Comparison of ENCODE assay signal across 17 mouse cellular contexts in genomic region chr16:63031802-63032201, GRCm38 (mm10).
A peak's percentile ranks its signal among the peaks of the same experiment; 100 is the strongest.
DNase-seq lines count a peak whose midpoint lies in the region; ATAC-seq and TF ChIP-seq lines count a peak whose summit lies in the region.
"Had no signal": no experiment of that assay in that cellular context is flagged by ENCODE, and none has a peak within 500 bp of the region (broad histone marks: within the 10 kb centered on the region; RNA-seq: fewer than 3 reads in every experiment).

No protein-coding gene starts in this region.

- H3K4me2 ChIP-seq in forebrain, postnatal 0 days (ENCODE audit: low read depth): no peak overlapping the region
- H3K4me2 ChIP-seq in forebrain, embryonic 15.5 days (replicated peaks): no peak overlapping the region
- peak overlapping the region; percentile 20 for H3K4me2 ChIP-seq in midbrain, embryonic 13.5 days (replicated peaks)
- H3K4me2 ChIP-seq: limb, embryonic 13.5 days; stomach, embryonic 15.5 days had no signal

- H3K9ac ChIP-seq in forebrain, postnatal 0 days: no peak overlapping the region
- no peak overlapping the region for H3K9ac ChIP-seq in forebrain, embryonic 15.5 days (replicated peaks)
- H3K9ac ChIP-seq in midbrain, embryonic 13.5 days (replicated peaks): no peak overlapping the region
- H3K9ac ChIP-seq: limb, embryonic 13.5 days; stomach, embryonic 15.5 days had no signal

- no peak for ATAC-seq in forebrain, postnatal 0 days
- ATAC-seq in forebrain, embryonic 15.5 days (replicated peaks): 0 out of 2 replicates have a peak, but pooled peaks have one; percentile 15
- ATAC-seq in midbrain, embryonic 13.5 days: peak; percentile 71
- ATAC-seq in monocyte, adult 5-6 weeks (replicated peaks; ENCODE audit: insufficient number of reproducible peaks, low FRiP score, low TSS enrichment, poor library complexity, severe bottlenecking): no peak
- ATAC-seq: Patski had no signal

- H3K9me3 ChIP-seq in forebrain, embryonic 10.5 days: no peaks in the 10 kb centered on the region; the same call in 1 of the 2 replicates
- no peaks in the 10 kb centered on the region for H3K9me3 ChIP-seq in forebrain, postnatal 0 days (ENCODE audit: low read length)
- no peaks in the 10 kb centered on the region for H3K9me3 ChIP-seq in forebrain, embryonic 15.5 days
- H3K9me3 ChIP-seq in midbrain, embryonic 13.5 days: no peaks in the 10 kb centered on the region
- H3K9me3 ChIP-seq: limb, embryonic 13.5 days; stomach, embryonic 15.5 days had no signal

- peak overlapping the region; percentile 78 for H3K27ac ChIP-seq in forebrain, embryonic 10.5 days
- no peak overlapping the region for H3K27ac ChIP-seq in forebrain, postnatal 0 days (ENCODE audit: low read depth, low read length)
- H3K27ac ChIP-seq in forebrain, embryonic 15.5 days (replicated peaks): no peak overlapping the region
- H3K27ac ChIP-seq in midbrain, embryonic 13.5 days: no peak overlapping the region
- H3K27ac ChIP-seq: left cerebral cortex, adult 2 months; limb, embryonic 13.5 days; stomach, embryonic 15.5 days had no signal

- no peaks in the 10 kb centered on the region for H3K27me3 ChIP-seq in forebrain, embryonic 10.5 days (ENCODE audit: poor library complexity, severe bottlenecking)
- no peaks in the 10 kb centered on the region for H3K27me3 ChIP-seq in forebrain, postnatal 0 days (ENCODE audit: insufficient read depth, low read length)
- H3K27me3 ChIP-seq in forebrain, embryonic 15.5 days: no peaks in the 10 kb centered on the region
- H3K27me3 ChIP-seq in midbrain, embryonic 13.5 days: peaks cover 19% of the 10 kb centered on the region
- H3K27me3 ChIP-seq: stomach, embryonic 15.5 days had no signal

- no peaks in the 10 kb centered on the region for H3K36me3 ChIP-seq in forebrain, embryonic 10.5 days (replicated peaks)
- no peaks in the 10 kb centered on the region for H3K36me3 ChIP-seq in forebrain, postnatal 0 days (ENCODE audit: insufficient read depth)
- H3K36me3 ChIP-seq in forebrain, embryonic 15.5 days: no peaks in the 10 kb centered on the region
- no peaks in the 10 kb centered on the region for H3K36me3 ChIP-seq in midbrain, embryonic 13.5 days
- H3K36me3 ChIP-seq: limb, embryonic 13.5 days; stomach, embryonic 15.5 days had no signal

- no peak overlapping the region; the same call in 1 of the 2 replicates for H3K4me3 ChIP-seq in forebrain, embryonic 10.5 days
- no peak overlapping the region for H3K4me3 ChIP-seq in forebrain, postnatal 0 days (ENCODE audit: low read depth, low read length)
- H3K4me3 ChIP-seq in forebrain, embryonic 15.5 days: no peak overlapping the region
- no peak overlapping the region for H3K4me3 ChIP-seq in midbrain, embryonic 13.5 days (replicated peaks)
- H3K4me3 ChIP-seq: left cerebral cortex, adult 2 months; limb, embryonic 13.5 days; stomach, embryonic 15.5 days had no signal

- no peak for TF ChIP-seq CTCF in forebrain, postnatal 0 days (IDR thresholded peaks at IDR 0.05; ENCODE audit: low read depth)

- DNase-seq in forebrain, embryonic 10.5 days (ENCODE audit: extremely low spot score, low spot score): no peak
- DNase-seq in forebrain, postnatal 0 days: no peak
- DNase-seq in MEL-GATA-1-ER (ENCODE audit: extremely low read depth, low read depth): peak; percentile 26
- DNase-seq in urinary bladder, adult 18-20 months (ENCODE audit: low spot score in 2 of 2): no peak
- no peak for DNase-seq in adipocyte (ENCODE audit: low spot score)
- DNase-seq: cerebellum, postnatal 14 days; gastrocnemius, postnatal 36 days; lung, postnatal 36 days; right cerebral cortex, adult 18-20 months; spleen, adult 18-20 months had no signal

- WGBS in forebrain, embryonic 10.5 days: 21% methylated on average over 6 of the region's 6 CpGs
- WGBS in forebrain, postnatal 0 days: 9% methylated on average over 6 of the region's 6 CpGs
- 6% methylated on average over 6 of the region's 6 CpGs for WGBS in forebrain, embryonic 15.5 days
- 5% methylated on average over 6 of the region's 6 CpGs for WGBS in midbrain, embryonic 13.5 days

- peaks cover 31% of the 10 kb centered on the region for H3K4me1 ChIP-seq in forebrain, embryonic 10.5 days
- no peaks in the 10 kb centered on the region for H3K4me1 ChIP-seq in forebrain, postnatal 0 days (ENCODE audit: insufficient read depth)
- H3K4me1 ChIP-seq in forebrain, embryonic 15.5 days: peaks cover 18% of the 10 kb centered on the region
- H3K4me1 ChIP-seq in midbrain, embryonic 13.5 days (replicated peaks): peaks cover 19% of the 10 kb centered on the region
- H3K4me1 ChIP-seq: stomach, embryonic 15.5 days had no signal

Comparison
In these comparisons a context has a peak if more than half of its experiments do, and no peak if none do; other contexts are left out.
1. ATAC-seq: peak in forebrain, embryonic 15.5 days (single experiment) and midbrain, embryonic 13.5 days (single experiment); none in forebrain, postnatal 0 days (single experiment) and monocyte, adult 5-6 weeks (single experiment).